Mouse (Mus musculus): Measurements from ENCODE around the gene Cish. TPM values are rescaled to one million over a fixed set of nuclear protein-coding genes. Genes with fewer than 3 reads are reported as not detected.

Cish gene
- polyA plus RNA-seq, 2 experiments, result 2.8 to 6.0 TPM

- Histone ChIP-seq H3K4me3 (ENCODE audit: insufficient read depth in 1 of 2, low read depth in 2 of 2, low read length in 2 of 2) (no peak overlapping the region), H3K36me3 (replicated peaks; ENCODE audit: control insufficient read depth, insufficient read depth, low read depth) (no peaks in the 10 kb centered on the region), H3K9ac (replicated peaks) (no peak overlapping the region), H3K9me3 (ENCODE audit: control insufficient read depth, low read length) (no peaks in the 10 kb centered on the region), H3K27ac (no peak overlapping the region), H3K27me3 (ENCODE audit: control insufficient read depth, insufficient read depth, low read length) (no peaks in the 10 kb centered on the region), H3K4me1 (replicated peaks; ENCODE audit: control insufficient read depth in 2 of 2, insufficient read depth in 2 of 2, low read length in 1 of 2) (peaks cover 2 to 20% of the 10 kb centered on the region in 2 experiments; a peak in 3 of 4 replicates), H3K4me2 (ENCODE audit: low read depth) (no peak overlapping the region)
- TF ChIP-seq CTCF (IDR thresholded peaks at IDR 0.05; ENCODE audit: low read depth) (no peak), EP300 (IDR thresholded peaks at IDR 0.05; ENCODE audit: low read depth) (no peak)
- no peak for ATAC-seq (ENCODE audit: insufficient read depth)
- 32% methylated on average over 1 of the region's 1 CpGs for WGBS (ENCODE audit: insufficient replicate concordance)
- no peak for DNase-seq (ENCODE audit: low read depth in 3 of 3, low spot score in 3 of 3)
Observed at GRCm38 (mm10) chr9:107267028-107267427, 28.8 kb upstream of the Cish start.

- no peak for DNase-seq (ENCODE audit: low read depth in 3 of 3, low spot score in 3 of 3)
- no peaks in the 10 kb centered on the region for H3K36me3 ChIP-seq (replicated peaks; ENCODE audit: control insufficient read depth, insufficient read depth, low read depth)
- H3K9ac ChIP-seq (replicated peaks), result no peak overlapping the region
- no peak overlapping the region for H3K27ac ChIP-seq
- H3K4me1 ChIP-seq (replicated peaks; ENCODE audit: control insufficient read depth in 2 of 2, insufficient read depth in 2 of 2, low read length in 1 of 2), result peaks cover 2 to 26% of the 10 kb centered on the region in 2 experiments; a peak in 3 of 4 replicates
- H3K4me3 ChIP-seq (ENCODE audit: insufficient read depth in 1 of 2, low read depth in 2 of 2, low read length in 2 of 2), result no peak overlapping the region
- TF ChIP-seq EP300 (IDR thresholded peaks at IDR 0.05; ENCODE audit: low read depth) (no peak), CTCF (IDR thresholded peaks at IDR 0.05; ENCODE audit: low read depth) (no peak)
- no peak overlapping the region for H3K4me2 ChIP-seq (ENCODE audit: low read depth)
- WGBS (ENCODE audit: insufficient replicate concordance), result 28% methylated on average over 4 of the region's 4 CpGs
- no peaks in the 10 kb centered on the region for H3K27me3 ChIP-seq (ENCODE audit: control insufficient read depth, insufficient read depth, low read length)
- ATAC-seq (ENCODE audit: insufficient read depth), result no peak
- no peaks in the 10 kb centered on the region for H3K9me3 ChIP-seq (ENCODE audit: control insufficient read depth, low read length)
Observed at GRCm38 (mm10) chr9:107267721-107268402, 28.0 kb upstream of the Cish start.

DNA sequence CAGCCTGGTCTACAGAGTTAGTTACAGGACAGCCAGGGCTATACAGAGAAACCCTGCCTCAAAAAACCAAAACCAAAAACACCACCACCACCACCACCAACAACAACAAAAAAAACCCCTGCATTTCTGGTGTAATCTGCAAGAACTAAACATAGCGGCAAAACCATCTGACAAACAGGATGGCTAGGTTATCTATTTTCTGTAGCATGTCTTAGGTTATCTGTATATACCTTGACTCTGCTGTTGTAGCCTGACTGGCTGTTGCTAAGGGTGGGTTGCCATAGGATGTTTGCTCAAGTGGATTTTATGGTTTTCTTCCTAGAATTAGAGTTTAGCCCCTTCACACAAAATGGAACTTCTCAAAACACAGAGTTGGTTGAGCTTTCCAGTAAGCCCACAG lies 26.1 kb upstream of the Cish start:
- peaks cover 2 to 31% of the 10 kb centered on the region in 2 experiments; a peak in 3 of 4 replicates for H3K4me1 ChIP-seq (replicated peaks; ENCODE audit: control insufficient read depth in 2 of 2, insufficient read depth in 2 of 2, low read length in 1 of 2)
- no peak overlapping the region for H3K27ac ChIP-seq
- no peak overlapping the region for H3K4me3 ChIP-seq (ENCODE audit: insufficient read depth in 1 of 2, low read depth in 2 of 2, low read length in 2 of 2)
- WGBS (ENCODE audit: insufficient replicate concordance), result 41% methylated on average over 1 of the region's 1 CpGs
- no peaks in the 10 kb centered on the region for H3K9me3 ChIP-seq (ENCODE audit: control insufficient read depth, low read length)
- H3K9ac ChIP-seq (replicated peaks), result no peak overlapping the region
- H3K36me3 ChIP-seq (replicated peaks; ENCODE audit: control insufficient read depth, insufficient read depth, low read depth), result no peaks in the 10 kb centered on the region
- DNase-seq (ENCODE audit: low read depth in 3 of 3, low spot score in 3 of 3) (no peak), ATAC-seq (ENCODE audit: insufficient read depth) (no peak)
- no peak overlapping the region for H3K4me2 ChIP-seq (ENCODE audit: low read depth)
- H3K27me3 ChIP-seq (ENCODE audit: control insufficient read depth, insufficient read depth, low read length), result no peaks in the 10 kb centered on the region
- no peak for TF ChIP-seq EP300 (IDR thresholded peaks at IDR 0.05; ENCODE audit: low read depth)
- no peak for TF ChIP-seq CTCF (IDR thresholded peaks at IDR 0.05; ENCODE audit: low read depth)

- ATAC-seq (ENCODE audit: insufficient read depth), result no peak
- H3K4me1 ChIP-seq (replicated peaks; ENCODE audit: control insufficient read depth in 2 of 2, insufficient read depth in 2 of 2, low read length in 1 of 2), result peaks cover 2 to 31% of the 10 kb centered on the region in 2 experiments; a peak in 3 of 4 replicates
- DNase-seq (ENCODE audit: low read depth in 3 of 3, low spot score in 3 of 3), result no peak
- H3K4me2 ChIP-seq (ENCODE audit: low read depth), result no peak overlapping the region
- no peak overlapping the region for H3K9ac ChIP-seq (replicated peaks)
- no peaks in the 10 kb centered on the region for H3K9me3 ChIP-seq (ENCODE audit: control insufficient read depth, low read length)
- no peak overlapping the region for H3K4me3 ChIP-seq (ENCODE audit: insufficient read depth in 1 of 2, low read depth in 2 of 2, low read length in 2 of 2)
- H3K36me3 ChIP-seq (replicated peaks; ENCODE audit: control insufficient read depth, insufficient read depth, low read depth), result no peaks in the 10 kb centered on the region
- TF ChIP-seq EP300 (IDR thresholded peaks at IDR 0.05; ENCODE audit: low read depth), result no peak
- no peak for TF ChIP-seq CTCF (IDR thresholded peaks at IDR 0.05; ENCODE audit: low read depth)
- WGBS (ENCODE audit: insufficient replicate concordance), result 46% methylated on average over 7 of the region's 7 CpGs
- no peaks in the 10 kb centered on the region for H3K27me3 ChIP-seq (ENCODE audit: control insufficient read depth, insufficient read depth, low read length)
- no peak overlapping the region for H3K27ac ChIP-seq
Observed at GRCm38 (mm10) chr9:107271177-107271938, 24.5 kb upstream of the Cish start.

DNA sequence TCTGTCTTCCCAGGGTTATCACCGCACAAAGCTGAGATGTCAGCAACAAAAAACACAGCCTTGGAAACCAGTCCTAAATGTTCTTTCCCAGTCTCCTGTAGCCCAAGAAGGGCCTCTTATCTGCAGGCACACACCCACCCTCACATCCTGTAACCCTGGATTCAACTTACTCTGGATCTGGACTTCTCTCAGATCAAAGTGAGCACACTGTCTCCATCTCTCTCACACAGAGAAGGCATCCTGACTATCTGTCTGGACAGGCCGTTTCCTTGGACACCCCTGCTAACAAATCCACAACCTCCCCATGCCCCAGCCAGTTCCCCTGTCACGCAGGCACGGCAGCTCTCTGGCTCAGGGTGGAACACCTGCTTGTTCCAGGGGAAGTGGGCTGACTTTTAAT lies 23.5 kb upstream of the Cish start:
- Histone ChIP-seq H3K27me3 (ENCODE audit: control insufficient read depth, insufficient read depth, low read length) (no peaks in the 10 kb centered on the region), H3K4me3 (ENCODE audit: insufficient read depth in 1 of 2, low read depth in 2 of 2, low read length in 2 of 2) (no peak overlapping the region), H3K9ac (replicated peaks) (no peak overlapping the region), H3K27ac (no peak overlapping the region), H3K9me3 (ENCODE audit: control insufficient read depth, low read length) (no peaks in the 10 kb centered on the region), H3K4me1 (replicated peaks; ENCODE audit: control insufficient read depth in 2 of 2, insufficient read depth in 2 of 2, low read length in 1 of 2) (peaks cover 2 to 31% of the 10 kb centered on the region in 2 experiments; a peak in 3 of 4 replicates), H3K36me3 (replicated peaks; ENCODE audit: control insufficient read depth, insufficient read depth, low read depth) (no peaks in the 10 kb centered on the region), H3K4me2 (ENCODE audit: low read depth) (no peak overlapping the region)
- DNase-seq (ENCODE audit: low read depth in 3 of 3, low spot score in 3 of 3) (no peak), ATAC-seq (ENCODE audit: insufficient read depth) (peak; percentile 59; the same call in 1 of the 2 replicates)
- WGBS (ENCODE audit: insufficient replicate concordance), result 15% methylated on average over 4 of the region's 4 CpGs
- no peak for TF ChIP-seq CTCF (IDR thresholded peaks at IDR 0.05; ENCODE audit: low read depth)
- peak; percentile 17; the same call in 1 of the 2 replicates for TF ChIP-seq EP300 (IDR thresholded peaks at IDR 0.05; ENCODE audit: low read depth)

Data from liver, embryonic 14.5 days (tissue).